Mouse (Mus musculus) G1E (cell line): Measurements from ENCODE around the gene Lcorl.

Experiments
- CTCF ChIP-seq: IDR thresholded peaks from 2 replicates; pipeline ENCODE4 v1.5.1; 2012; ENCODE audit warnings: low read depth, low read length, inconsistent platforms, mixed read lengths
- GATA1 ChIP-seq: IDR thresholded peaks from 2 replicates; pipeline ENCODE4 v1.6.1; 2012; ENCODE audit warnings: borderline replicate concordance, low read length, inconsistent platforms, mixed read lengths
- POLR2AphosphoS5 ChIP-seq: IDR thresholded peaks from 2 replicates; pipeline ENCODE4 v1.6.1; 2012; ENCODE audit warnings: low read depth, low read length, inconsistent platforms; ENCODE audit not compliant: insufficient replicate concordance
- TAL1 ChIP-seq: conservative IDR thresholded peaks from 2 replicates; pipeline ENCODE4 v1.6.1; 2012; ENCODE audit warnings: low read depth, low read length, inconsistent platforms, mixed read lengths

DNA sequence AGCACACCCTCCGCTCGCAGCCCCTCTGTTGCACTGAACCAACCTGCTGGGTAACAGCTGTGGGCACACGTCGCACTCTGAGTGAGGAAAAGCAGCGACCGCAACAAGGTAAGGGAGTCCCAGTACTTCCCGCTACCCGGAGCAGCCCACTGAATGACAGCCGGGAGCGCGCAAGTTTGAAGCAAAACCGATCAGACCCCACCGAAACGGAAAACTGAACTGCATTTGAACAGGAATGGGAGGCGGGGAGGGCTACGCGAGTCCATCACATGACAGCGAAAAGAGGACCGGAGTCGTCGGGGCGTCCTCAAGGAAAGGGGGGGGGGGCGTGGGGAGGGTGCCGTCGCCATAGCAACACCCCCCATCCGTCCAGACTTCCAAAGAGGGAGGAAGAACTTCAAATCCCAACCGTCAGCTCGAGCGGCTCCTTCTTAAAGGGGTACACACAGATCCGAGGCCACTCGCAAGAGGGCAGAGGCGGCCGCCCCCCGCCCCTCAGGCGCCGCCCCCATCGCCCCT lies 1.1 kb downstream of the Lcorl start:
- TF ChIP-seq CTCF (no peak), POLR2AphosphoS5 (no peak), TAL1 (no peak), GATA1 (no peak)
